Mouse (Mus musculus): Measurements from ENCODE around the gene Gja5. TPM values are rescaled to one million over a fixed set of nuclear protein-coding genes. Genes with fewer than 3 reads are reported as not detected.

Gene Gja5
- polyA plus RNA-seq, 1 experiment from 2014 or later, result 2.4 TPM

- WGBS (ENCODE audit: insufficient replicate concordance), result 55% methylated on average over 1 of the region's 1 CpGs
- no peak for ATAC-seq (ENCODE audit: low read depth)
- no peaks in the 10 kb centered on the region for H3K9me3 ChIP-seq (replicated peaks)
- no peak overlapping the region for H3K27ac ChIP-seq
- H3K9ac ChIP-seq, result no peak overlapping the region
- no peak for DNase-seq
- no peaks in the 10 kb centered on the region for H3K36me3 ChIP-seq
- H3K4me3 ChIP-seq (replicated peaks), result no peak overlapping the region
- no peak overlapping the region for H3K4me2 ChIP-seq
- H3K27me3 ChIP-seq, result no peaks in the 10 kb centered on the region
- no peaks in the 10 kb centered on the region for H3K4me1 ChIP-seq (replicated peaks)
Observed at GRCm38 (mm10) chr3:97104696-97105430, 200.4 kb downstream of the Gja5 start.

GRCm38 (mm10) chr3:97117511-97117910 lies 213.0 kb downstream of the Gja5 start:
- Histone ChIP-seq H3K27ac (no peak overlapping the region), H3K27me3 (no peaks in the 10 kb centered on the region), H3K9ac (no peak overlapping the region), H3K4me1 (replicated peaks) (no peaks in the 10 kb centered on the region), H3K36me3 (no peaks in the 10 kb centered on the region), H3K4me2 (no peak overlapping the region), H3K9me3 (replicated peaks) (no peaks in the 10 kb centered on the region), H3K4me3 (replicated peaks) (no peak overlapping the region)
- WGBS (ENCODE audit: insufficient replicate concordance), result 66% methylated on average over 6 of the region's 6 CpGs
- DNase-seq, result no peak
- no peak for ATAC-seq (ENCODE audit: low read depth)

DNA sequence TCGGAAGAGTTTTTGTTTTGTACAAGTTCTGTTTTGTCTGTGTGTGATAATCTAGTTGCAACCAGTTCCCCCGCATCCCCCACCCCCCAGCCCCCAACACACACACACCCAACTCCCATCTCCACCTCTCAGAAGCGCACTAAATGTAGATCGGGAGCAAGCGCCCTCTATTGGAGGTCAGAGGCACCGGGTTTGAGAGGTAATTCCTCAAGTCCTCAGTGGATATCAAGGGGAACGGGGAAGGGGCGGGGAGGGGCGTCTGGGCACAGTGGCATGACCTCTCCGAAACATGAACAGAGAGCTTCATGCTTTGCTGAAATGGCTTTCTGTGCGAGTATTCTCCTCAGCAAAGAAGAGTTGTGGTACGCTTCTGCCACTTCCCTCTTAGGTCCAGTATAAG lies 213.8 kb downstream of the Gja5 start:
- H3K9me3 ChIP-seq (replicated peaks), result no peaks in the 10 kb centered on the region
- no peaks in the 10 kb centered on the region for H3K4me1 ChIP-seq (replicated peaks)
- ATAC-seq (ENCODE audit: low read depth) (no peak), DNase-seq (no peak)
- no peak overlapping the region for H3K9ac ChIP-seq
- no peak overlapping the region for H3K4me2 ChIP-seq
- WGBS (ENCODE audit: insufficient replicate concordance), result 38% methylated on average over 12 of the region's 12 CpGs
- H3K4me3 ChIP-seq (replicated peaks), result no peak overlapping the region
- H3K36me3 ChIP-seq, result no peaks in the 10 kb centered on the region
- no peaks in the 10 kb centered on the region for H3K27me3 ChIP-seq
- no peak overlapping the region for H3K27ac ChIP-seq

DNA sequence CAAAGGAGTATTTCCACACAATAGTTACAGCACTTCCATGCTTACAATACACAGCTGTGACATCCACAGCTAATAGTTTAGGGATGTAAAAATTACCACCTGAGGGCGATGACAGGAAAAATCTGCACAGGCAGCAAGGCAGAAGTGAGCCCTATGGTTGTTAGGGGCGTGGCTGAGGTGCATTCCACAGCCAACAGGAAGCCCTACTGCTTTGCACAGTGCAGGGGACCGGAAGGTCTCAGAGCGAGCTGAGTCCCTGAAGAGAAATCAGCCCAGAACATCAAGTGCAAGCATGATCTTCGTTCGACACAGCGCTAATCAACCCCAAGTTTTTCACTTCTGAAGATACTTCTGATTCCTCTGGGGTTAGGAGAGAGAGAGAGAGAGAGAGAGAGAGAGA lies 219.7 kb downstream of the Gja5 start:
- ATAC-seq (ENCODE audit: low read depth), result no peak
- WGBS (ENCODE audit: insufficient replicate concordance), result 24% methylated on average over 7 of the region's 7 CpGs
- H3K4me2 ChIP-seq, result no peak overlapping the region
- H3K27me3 ChIP-seq, result no peaks in the 10 kb centered on the region
- H3K9ac ChIP-seq, result no peak overlapping the region
- no peak overlapping the region for H3K27ac ChIP-seq
- no peaks in the 10 kb centered on the region for H3K9me3 ChIP-seq (replicated peaks)
- DNase-seq, result no peak
- no peaks in the 10 kb centered on the region for H3K36me3 ChIP-seq
- no peaks in the 10 kb centered on the region for H3K4me1 ChIP-seq (replicated peaks)
- H3K4me3 ChIP-seq (replicated peaks), result no peak overlapping the region

Other genes with a start within 250 kb of the Gja5 start
- gene Ankrd35, start 234.6 kb upstream of the Gja5 start, polyA plus RNA-seq (2015; fragmentation: Nextera tagmentation; extraction: Ambion mirVana), result 0.38 and 0.59 TPM in 2 replicates
- 6.1 and 8.5 TPM in 2 replicates for gene Pias3, start 208.3 kb upstream of the Gja5 start, polyA plus RNA-seq (2015; fragmentation: Nextera tagmentation; extraction: Ambion mirVana)
- gene Nudt17, start 196.1 kb upstream of the Gja5 start, polyA plus RNA-seq (2015; fragmentation: Nextera tagmentation; extraction: Ambion mirVana), result 0.94 and 1.0 TPM in 2 replicates
- gene Polr3c, start 177.1 kb upstream of the Gja5 start, polyA plus RNA-seq (2015; fragmentation: Nextera tagmentation; extraction: Ambion mirVana), result 25.5 and 27.6 TPM in 2 replicates
- gene Rnf115, start 177.0 kb upstream of the Gja5 start, polyA plus RNA-seq (2015; fragmentation: Nextera tagmentation; extraction: Ambion mirVana), result 29.7 and 36.5 TPM in 2 replicates
- 8.2 and 9.4 TPM in 2 replicates for gene Pdzk1, start 75.4 kb upstream of the Gja5 start, polyA plus RNA-seq (2015; fragmentation: Nextera tagmentation; extraction: Ambion mirVana)
- 0.14 and 0.16 TPM in 2 replicates for gene Cd160, start 75.3 kb upstream of the Gja5 start, polyA plus RNA-seq (2015; fragmentation: Nextera tagmentation; extraction: Ambion mirVana)
- 31.0 and 31.7 TPM in 2 replicates for gene Gpr89, start 653 bp downstream of the Gja5 start, polyA plus RNA-seq (2015; fragmentation: Nextera tagmentation; extraction: Ambion mirVana)
- not detected in 2 replicates for gene Gja8, start 21.3 kb downstream of the Gja5 start, polyA plus RNA-seq (2015; fragmentation: Nextera tagmentation; extraction: Ambion mirVana)